18 mouse cellular contexts compared by ENCODE assay signal in the genomic region with DNA sequence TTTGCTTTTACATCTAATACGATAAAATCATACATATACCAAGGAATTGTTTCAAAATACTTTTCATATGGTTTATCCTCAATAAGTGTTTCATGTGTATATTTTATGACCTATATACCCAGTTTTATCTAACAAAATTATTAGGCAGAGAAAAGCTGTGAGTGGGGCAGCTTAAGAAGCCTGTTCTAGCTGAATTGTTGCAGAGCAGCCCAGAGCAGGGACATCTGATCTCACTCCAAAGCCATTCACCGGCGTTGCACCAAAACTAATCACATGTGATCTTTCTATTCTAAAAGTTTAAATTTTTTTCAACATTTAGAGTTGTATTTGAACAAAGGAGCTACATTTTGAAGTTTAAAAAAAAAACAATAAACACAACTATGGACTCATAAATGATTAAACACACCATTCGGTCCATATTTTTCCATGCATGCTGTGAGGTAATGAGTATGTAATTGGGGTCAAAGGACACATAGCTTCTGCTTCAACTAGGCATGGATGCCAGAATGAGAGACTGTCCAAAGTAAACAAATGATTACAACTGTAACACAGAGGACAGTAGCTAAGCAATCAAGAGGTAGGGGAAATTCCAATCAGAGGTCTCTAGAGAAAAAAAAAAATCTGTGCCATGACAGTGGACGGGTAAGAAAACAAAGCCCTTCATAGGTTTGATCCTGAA.
DNase-seq lines count a peak whose midpoint lies in the region; ATAC-seq and TF ChIP-seq lines count a peak whose summit lies in the region.
"Had no signal": no experiment of that assay in that cellular context is flagged by ENCODE, and none has a peak within 500 bp of the region (broad histone marks: within the 10 kb centered on the region; RNA-seq: fewer than 3 reads in every experiment).

No protein-coding gene starts in this region.

- H3K27me3 ChIP-seq in limb, embryonic 12.5 days = no peaks in the 10 kb centered on the region
- H3K27me3 ChIP-seq in limb, embryonic 10.5 days (ENCODE audit: low read depth, poor library complexity, severe bottlenecking) = no peaks in the 10 kb centered on the region
- H3K27me3 ChIP-seq in midbrain, embryonic 14.5 days (ENCODE audit: control insufficient read depth, insufficient read depth, low read length) = no peaks in the 10 kb centered on the region
- H3K27me3 ChIP-seq in midbrain, postnatal 0 days (ENCODE audit: insufficient read depth, low read length) = no peaks in the 10 kb centered on the region
- H3K27me3 ChIP-seq: heart, embryonic 13.5 days; limb, embryonic 13.5 days had no signal

- TF ChIP-seq CTCF in midbrain, postnatal 0 days (IDR thresholded peaks at IDR 0.05) = no peak

- H3K9ac ChIP-seq in limb, embryonic 12.5 days (replicated peaks) = no peak overlapping the region
- H3K9ac ChIP-seq in midbrain, embryonic 14.5 days (replicated peaks; ENCODE audit: low read length) = no peak overlapping the region
- no peak overlapping the region for H3K9ac ChIP-seq in midbrain, postnatal 0 days (replicated peaks; ENCODE audit: low read length, poor library complexity, severe bottlenecking)
- H3K9ac ChIP-seq: heart, embryonic 13.5 days; limb, embryonic 13.5 days had no signal

- H3K4me2 ChIP-seq in limb, embryonic 12.5 days = no peak overlapping the region
- no peak overlapping the region for H3K4me2 ChIP-seq in midbrain, embryonic 14.5 days (ENCODE audit: low read length)
- H3K4me2 ChIP-seq in midbrain, postnatal 0 days (ENCODE audit: low read depth, low read length, poor library complexity, severe bottlenecking) = no peak overlapping the region
- H3K4me2 ChIP-seq: heart, embryonic 13.5 days; limb, embryonic 13.5 days had no signal

- no peak for ATAC-seq in limb, embryonic 12.5 days (ENCODE audit: insufficient number of reproducible peaks, insufficient read depth, low FRiP score, low TSS enrichment, low read depth)
- no peak for ATAC-seq in midbrain, embryonic 14.5 days (ENCODE audit: low FRiP score, low TSS enrichment)
- ATAC-seq in midbrain, postnatal 0 days (ENCODE audit: low FRiP score) = no peak
- ATAC-seq: CD4-positive, CD25-positive, alpha-beta regulatory T cell, adult 4 months; forebrain, embryonic 14.5 days; hindbrain, postnatal 0 days had no signal

- H3K9me3 ChIP-seq in limb, embryonic 12.5 days = no peaks in the 10 kb centered on the region
- no peaks in the 10 kb centered on the region for H3K9me3 ChIP-seq in limb, embryonic 10.5 days (replicated peaks)
- no peaks in the 10 kb centered on the region for H3K9me3 ChIP-seq in midbrain, embryonic 14.5 days (ENCODE audit: control insufficient read depth, low read length)
- H3K9me3 ChIP-seq in midbrain, postnatal 0 days (ENCODE audit: low read length) = no peaks in the 10 kb centered on the region
- H3K9me3 ChIP-seq: G1E; heart, embryonic 13.5 days; limb, embryonic 13.5 days had no signal

- 37% methylated on average over 5 of the region's 5 CpGs for WGBS in limb, embryonic 12.5 days
- WGBS in limb, embryonic 10.5 days = 52% methylated on average over 5 of the region's 5 CpGs
- whole genome bisulfite sequencing in midbrain, embryonic 14.5 days = 9% methylated on average over 5 of the region's 5 CpGs
- WGBS in midbrain, postnatal 0 days = 15% methylated on average over 5 of the region's 5 CpGs

- peak overlapping the region; percentile 45; the same call in 1 of the 2 replicates for H3K27ac ChIP-seq in limb, embryonic 12.5 days
- no peak overlapping the region for H3K27ac ChIP-seq in limb, embryonic 10.5 days
- no peak overlapping the region for H3K27ac ChIP-seq in midbrain, embryonic 14.5 days (replicated peaks; ENCODE audit: low read depth, low read length)
- no peak overlapping the region for H3K27ac ChIP-seq in midbrain, postnatal 0 days (ENCODE audit: low read depth, low read length)
- H3K27ac ChIP-seq: heart, embryonic 13.5 days; hindbrain, postnatal 0 days; limb, embryonic 13.5 days had no signal

- H3K4me1 ChIP-seq in limb, embryonic 12.5 days (replicated peaks) = peaks cover 15% of the 10 kb centered on the region
- H3K4me1 ChIP-seq in limb, embryonic 10.5 days = peaks cover 23% of the 10 kb centered on the region
- H3K4me1 ChIP-seq in midbrain, embryonic 14.5 days (ENCODE audit: control insufficient read depth, insufficient read depth, low read length) = 0 out of 2 replicates have a peak, but pooled peaks cover 10% of the 10 kb centered on the region
- H3K4me1 ChIP-seq in midbrain, postnatal 0 days (ENCODE audit: insufficient read depth, low read length) = no peaks in the 10 kb centered on the region

- peaks cover 11% of the 10 kb centered on the region for H3K36me3 ChIP-seq in limb, embryonic 12.5 days
- peaks cover 34% of the 10 kb centered on the region for H3K36me3 ChIP-seq in limb, embryonic 10.5 days
- no peaks in the 10 kb centered on the region for H3K36me3 ChIP-seq in midbrain, embryonic 14.5 days (ENCODE audit: control insufficient read depth, insufficient read depth, low read length)
- no peaks in the 10 kb centered on the region for H3K36me3 ChIP-seq in midbrain, postnatal 0 days (ENCODE audit: insufficient read depth, low read length)
- H3K36me3 ChIP-seq: G1E; heart, embryonic 13.5 days had no signal

- no peak overlapping the region for H3K4me3 ChIP-seq in limb, embryonic 12.5 days (replicated peaks)
- H3K4me3 ChIP-seq in limb, embryonic 10.5 days = no peak overlapping the region
- no peak overlapping the region for H3K4me3 ChIP-seq in midbrain, embryonic 14.5 days (replicated peaks; ENCODE audit: low read depth, low read length)
- no peak overlapping the region for H3K4me3 ChIP-seq in midbrain, postnatal 0 days (ENCODE audit: low read depth, low read length)
- H3K4me3 ChIP-seq: heart, embryonic 13.5 days; limb, embryonic 13.5 days had no signal

- no peak for DNase-seq in limb, embryonic 10.5 days (ENCODE audit: low spot score)
- peak; percentile 36 for DNase-seq in midbrain, embryonic 14.5 days
- DNase-seq in midbrain, postnatal 0 days (ENCODE audit: low spot score) = no peak
- peak; percentile 8 for DNase-seq in hindlimb bud, embryonic 11.5 days (ENCODE audit: extremely low spot score, low read depth, low spot score)
- no peak for DNase-seq in urinary bladder, postnatal 4 days (ENCODE audit: low spot score in 2 of 2)
- no peak for DNase-seq in cerebellum, postnatal 10 days
- DNase-seq: adrenal gland, postnatal 10 days; cerebellum, adult 11-12 months; heart, postnatal 36 days; lung, adult 18-20 months; thymus, postnatal 36 days had no signal

Comparison
In these comparisons a context has a peak if more than half of its experiments do, and no peak if none do; other contexts are left out.
1. DNase-seq: peak in midbrain, embryonic 14.5 days (single experiment) and hindlimb bud, embryonic 11.5 days (single experiment); none in limb, embryonic 10.5 days (single experiment), midbrain, postnatal 0 days (single experiment), urinary bladder, postnatal 4 days (0 of 2) and cerebellum, postnatal 10 days (0 of 2).